Mouse (Mus musculus) kidney, postnatal 0 days (tissue): ENCODE data around the gene Cnnm1. TPM values are rescaled to one million over a fixed set of nuclear protein-coding genes. Genes with fewer than 3 reads are reported as not detected.
A peak's percentile ranks its signal among the peaks of the same experiment; 100 is the strongest.

ENCODE experiments used
- ATAC-seq: fragments of 200-750 bp; cut with Nextera tagmentation; replicated peaks from 2 replicates; pipeline ENCODE4 v1.8.0; 2017; ENCODE audit warnings: low read depth, moderate number of reproducible peaks, moderate TSS enrichment, moderate library complexity; ENCODE audit not compliant: low FRiP score
- DNase-seq: peaks from one replicate; pipeline ENCODE4 v3.0.0-alpha.2; 2016; ENCODE audit warnings: low spot score
- H3K27ac ChIP-seq: fragments of 300-500 bp; sonication (generic); 2 replicates; pipeline ENCODE4 v1.5.1; 2014; ENCODE audit warnings: mild to moderate bottlenecking
- H3K27me3 ChIP-seq: fragments of 300-500 bp; sonication (generic); 2 replicates; pipeline ENCODE4 v1.6.1; 2014; ENCODE audit warnings: low read length, mixed read lengths; ENCODE audit not compliant: insufficient read depth
- H3K36me3 ChIP-seq: fragments of 300-500 bp; sonication (generic); 2 replicates; pipeline ENCODE4 v1.6.1; 2014; ENCODE audit warnings: low read length, mixed read lengths; ENCODE audit not compliant: insufficient read depth
- H3K4me1 ChIP-seq: fragments of 300-500 bp; sonication (generic); replicated peaks from 2 replicates; pipeline ENCODE4 v1.6.1; 2014; ENCODE audit warnings: antibody characterized with exemption, low read length, mixed read lengths; ENCODE audit not compliant: insufficient read depth
- H3K4me2 ChIP-seq: fragments of 300-500 bp; sonication (generic); 2 replicates; pipeline ENCODE4 v1.6.1; 2014; ENCODE audit warnings: mild to moderate bottlenecking, low read length, moderate library complexity, mixed read lengths
- H3K4me3 ChIP-seq: fragments of 300-500 bp; sonication (generic); replicated peaks from 2 replicates; pipeline ENCODE4 v1.5.1; 2014; ENCODE audit warnings: low read depth, low read length
- H3K9ac ChIP-seq: fragments of 300-500 bp; sonication (generic); 2 replicates; pipeline ENCODE4 v1.6.1; 2014; ENCODE audit warnings: low read depth, low read length
- H3K9me3 ChIP-seq: fragments of 300-500 bp; sonication (generic); replicated peaks from 2 replicates; pipeline ENCODE4 v1.6.1; 2016; ENCODE audit warnings: low read length, inconsistent platforms, mixed read lengths
- CTCF ChIP-seq: IDR thresholded peaks from 2 replicates; pipeline ENCODE4 v1.5.1; 2016; ENCODE audit warnings: antibody characterized with exemption, low read depth, mild to moderate bottlenecking, moderate library complexity
- WGBS: fragments of 180-500 bp; shearing (Covaris S2); extraction: QIAGEN DNeasy Blood & Tissue Kit; methylation state at CpG from one replicate; pipeline ENCODE4 v1.1.7; 2014; 5-methylcytosine and 5-hydroxymethylcytosine counted together
- polyA plus RNA-seq: library from polyadenylated mRNA; unstranded; fragments of >200 nt; fragmentation: Nextera tagmentation; extraction: Ambion mirVana; gene quantifications from 2 replicates; pipeline ENCODE4 v1.2.1, GENCODE M21; 2015

Cnnm1 gene
- polyA plus RNA-seq, 1 experiment from 2014 or later, result 0.62 TPM

DNA sequence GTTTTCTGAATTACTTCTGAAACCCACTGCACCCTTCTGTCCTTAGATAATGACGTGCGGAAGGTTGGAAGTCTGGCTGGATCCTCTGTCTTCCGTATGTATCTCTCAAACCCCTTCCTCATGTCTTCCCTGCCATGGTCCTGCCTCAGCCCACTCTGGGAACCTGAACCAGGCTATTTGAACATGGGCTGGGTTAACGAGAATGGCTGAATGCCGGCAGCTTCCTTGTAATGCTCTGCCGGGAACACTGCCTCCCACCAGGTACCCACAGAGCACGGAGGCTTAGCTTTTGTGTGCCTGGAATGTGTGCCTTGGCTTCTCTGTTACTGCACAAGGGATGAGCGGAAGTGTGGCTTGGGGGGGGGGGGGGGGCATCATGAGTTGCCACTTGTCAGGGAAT, 32.1 kb downstream of the Cnnm1 start:
- Histone ChIP-seq H3K4me3 (no peak overlapping the region), H3K27me3 (no peaks in the 10 kb centered on the region), H3K9ac (no peak overlapping the region), H3K4me1 (no peaks in the 10 kb centered on the region), H3K4me2 (no peak overlapping the region), H3K27ac (no peak overlapping the region), H3K36me3 (no peaks in the 10 kb centered on the region), H3K9me3 (no peaks in the 10 kb centered on the region)
- DNase-seq (no peak), ATAC-seq (no peak)
- WGBS, result 79% methylated on average over 8 of the region's 8 CpGs
- TF ChIP-seq CTCF, result no peak

GRCm38 (mm10) chr19:43472781-43473180, 32.5 kb downstream of the Cnnm1 start:
- Histone ChIP-seq H3K36me3 (no peaks in the 10 kb centered on the region), H3K9me3 (no peaks in the 10 kb centered on the region), H3K4me1 (no peaks in the 10 kb centered on the region), H3K27ac (no peak overlapping the region), H3K4me2 (no peak overlapping the region), H3K27me3 (no peaks in the 10 kb centered on the region), H3K4me3 (no peak overlapping the region), H3K9ac (no peak overlapping the region)
- no peak for TF ChIP-seq CTCF
- DNase-seq (no peak), ATAC-seq (no peak)
- WGBS, result 86% methylated on average over 7 of the region's 7 CpGs

GRCm38 (mm10) chr19:43475642-43476041, 35.4 kb downstream of the Cnnm1 start:
- WGBS, result 27% methylated on average over 2 of the region's 2 CpGs
- no peaks in the 10 kb centered on the region for H3K4me1 ChIP-seq
- H3K27ac ChIP-seq, result no peak overlapping the region
- no peaks in the 10 kb centered on the region for H3K9me3 ChIP-seq
- H3K4me2 ChIP-seq, result no peak overlapping the region
- no peak for DNase-seq
- no peak for TF ChIP-seq CTCF
- no peak overlapping the region for H3K4me3 ChIP-seq
- 0 out of 2 replicates have a peak, but pooled peaks have one; percentile 25 for ATAC-seq
- H3K9ac ChIP-seq, result no peak overlapping the region
- no peaks in the 10 kb centered on the region for H3K36me3 ChIP-seq
- no peaks in the 10 kb centered on the region for H3K27me3 ChIP-seq

DNA sequence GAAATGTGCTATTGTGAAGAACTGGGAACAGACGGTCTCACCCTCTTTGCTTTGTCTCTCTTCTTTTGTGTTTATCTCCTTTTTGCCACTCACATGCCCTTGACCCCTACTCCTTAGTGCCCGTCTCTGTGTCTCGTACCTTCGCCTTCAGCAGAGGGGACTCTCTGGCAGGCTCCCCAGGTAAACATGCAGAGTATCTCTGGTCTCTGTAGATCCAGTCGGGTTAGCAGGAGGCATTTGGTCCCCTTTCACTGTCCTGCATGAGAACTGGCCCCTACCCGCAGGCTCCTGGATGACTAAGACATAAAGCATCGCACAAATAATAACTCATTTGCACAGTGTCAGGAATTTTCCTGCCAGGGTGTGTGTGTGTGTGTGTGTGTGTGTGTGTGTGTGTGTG, 35.8 kb downstream of the Cnnm1 start:
- H3K4me3 ChIP-seq, result no peak overlapping the region
- 55% methylated on average over 7 of the region's 7 CpGs for WGBS
- H3K27ac ChIP-seq, result no peak overlapping the region
- H3K4me1 ChIP-seq, result no peaks in the 10 kb centered on the region
- no peak for TF ChIP-seq CTCF
- H3K9me3 ChIP-seq, result no peaks in the 10 kb centered on the region
- no peak overlapping the region for H3K4me2 ChIP-seq
- no peaks in the 10 kb centered on the region for H3K36me3 ChIP-seq
- no peak for ATAC-seq
- H3K9ac ChIP-seq, result no peak overlapping the region
- H3K27me3 ChIP-seq, result no peaks in the 10 kb centered on the region
- no peak for DNase-seq

DNA sequence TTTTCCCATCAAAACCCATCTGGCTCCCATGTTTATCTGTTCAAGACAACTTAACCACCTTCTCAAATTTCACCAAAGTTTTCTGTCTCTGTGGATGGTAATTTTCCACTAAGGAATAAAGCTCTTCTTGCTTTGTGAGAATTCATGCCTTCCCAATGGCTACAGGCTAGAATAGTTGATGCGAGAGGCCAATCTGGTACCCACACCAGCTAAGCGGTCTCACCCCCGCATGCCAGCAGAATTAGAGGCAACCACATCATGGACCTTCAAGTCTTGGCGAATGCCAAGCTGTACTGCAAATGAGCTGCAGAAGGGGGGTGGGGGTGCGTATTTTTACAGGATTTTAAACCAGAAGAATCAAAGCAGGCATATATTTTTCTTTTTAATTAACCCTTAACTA, 37.2 kb downstream of the Cnnm1 start:
- ATAC-seq, result no peak

GRCm38 (mm10) chr19:43478891-43479290, 38.7 kb downstream of the Cnnm1 start:
- Histone ChIP-seq H3K4me2 (no peak overlapping the region), H3K9ac (no peak overlapping the region), H3K27me3 (no peaks in the 10 kb centered on the region), H3K36me3 (no peaks in the 10 kb centered on the region), H3K4me3 (no peak overlapping the region), H3K9me3 (no peaks in the 10 kb centered on the region), H3K4me1 (no peaks in the 10 kb centered on the region), H3K27ac (no peak overlapping the region)
- ATAC-seq, result no peak
- WGBS, result 21% methylated on average over 5 of the region's 5 CpGs
- peak; percentile 84 for TF ChIP-seq CTCF
- peak; percentile 86 for DNase-seq

More for the DNA sequence above, 37.2 kb downstream of the Cnnm1 start:
- no peaks in the 10 kb centered on the region for H3K27me3 ChIP-seq
- 86% methylated on average over 5 of the region's 5 CpGs for WGBS
- DNase-seq, result no peak
- no peak overlapping the region for H3K9ac ChIP-seq
- no peak overlapping the region for H3K27ac ChIP-seq
- H3K9me3 ChIP-seq, result no peaks in the 10 kb centered on the region
- TF ChIP-seq CTCF, result no peak
- no peaks in the 10 kb centered on the region for H3K4me1 ChIP-seq
- H3K4me2 ChIP-seq, result no peak overlapping the region
- H3K36me3 ChIP-seq, result no peaks in the 10 kb centered on the region
- no peak overlapping the region for H3K4me3 ChIP-seq

DNA sequence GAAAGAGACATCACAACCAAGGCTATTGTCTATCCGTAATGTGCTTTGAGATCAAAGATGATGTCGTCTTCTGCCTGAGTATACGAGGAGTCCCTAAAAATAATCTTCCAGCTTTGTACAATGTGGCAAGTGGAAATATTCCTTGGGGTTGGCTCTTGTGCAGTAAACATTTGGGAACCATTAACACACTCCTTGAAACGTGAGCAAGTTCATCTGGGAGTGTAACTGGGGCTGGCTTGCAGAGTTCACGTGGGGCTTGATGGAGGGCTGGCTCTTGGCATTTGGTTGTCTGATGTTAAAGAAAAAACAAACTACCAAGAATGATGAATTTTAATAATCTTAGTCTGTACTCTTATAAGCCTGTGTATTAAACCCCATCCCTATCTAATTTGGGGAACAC, 39.2 kb downstream of the Cnnm1 start:
- ATAC-seq, result no peak
- no peak for DNase-seq
- Histone ChIP-seq H3K4me1 (no peaks in the 10 kb centered on the region), H3K9me3 (no peaks in the 10 kb centered on the region), H3K9ac (no peak overlapping the region), H3K27me3 (no peaks in the 10 kb centered on the region), H3K4me3 (no peak overlapping the region), H3K4me2 (no peak overlapping the region), H3K36me3 (no peaks in the 10 kb centered on the region), H3K27ac (no peak overlapping the region)
- WGBS, result 82% methylated on average over 5 of the region's 5 CpGs
- TF ChIP-seq CTCF, result no peak
